Mouse (Mus musculus): ENCODE data around the gene Cbx5. TPM values are rescaled to one million over a fixed set of nuclear protein-coding genes. Genes with fewer than 3 reads are reported as not detected.

Cbx5 gene
- polyA plus RNA-seq, 1 experiment from 2014 or later = 204 TPM

DNA sequence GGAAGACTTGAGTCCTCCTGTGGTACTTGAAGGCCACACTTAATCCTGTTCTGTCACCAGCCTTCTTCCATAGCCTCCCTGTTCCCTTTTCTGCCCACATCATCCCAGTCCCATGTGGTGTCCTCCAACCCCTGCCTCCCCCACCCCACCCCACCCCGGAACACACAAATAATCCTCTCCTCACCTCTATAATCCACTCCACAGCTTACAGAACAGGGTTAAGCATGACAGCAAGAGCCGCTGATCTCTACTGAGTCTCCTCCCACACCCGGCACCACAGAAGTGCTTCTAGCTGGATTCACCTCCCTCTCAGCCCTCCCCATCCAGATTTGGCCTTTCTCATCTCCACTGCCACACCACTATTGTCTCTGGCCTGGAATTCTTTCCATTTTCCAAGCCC is 71.8 kb downstream of the Cbx5 start:
- Histone ChIP-seq H3K4me3 (ENCODE audit: low read depth, low read length) (no peak overlapping the region), H3K4me1 (replicated peaks; ENCODE audit: control insufficient read depth, insufficient read depth, low read length) (peaks cover 24% of the 10 kb centered on the region), H3K36me3 (ENCODE audit: control insufficient read depth, insufficient read depth, low read length) (no peaks in the 10 kb centered on the region), H3K27ac (ENCODE audit: low read depth, low read length) (peak overlapping the region; percentile 85), H3K27me3 (ENCODE audit: control insufficient read depth, insufficient read depth, low read length) (peaks cover 61% of the 10 kb centered on the region), H3K9ac (ENCODE audit: low read depth, low read length) (no peak overlapping the region), H3K9me3 (ENCODE audit: control insufficient read depth, low read length) (no peaks in the 10 kb centered on the region), H3K4me2 (replicated peaks; ENCODE audit: low read depth, low read length) (peak overlapping the region; percentile 88; the same call in 1 of the 2 replicates)
- ATAC-seq (ENCODE audit: low FRiP score) = no peak
- WGBS = 28% methylated on average over 3 of the region's 3 CpGs
- no peak for DNase-seq (ENCODE audit: low spot score)

- DNase-seq (ENCODE audit: low spot score) (peak; percentile 25), ATAC-seq (ENCODE audit: low FRiP score) (no peak)
- no peak within 1 kb of the TSS for H3K9ac ChIP-seq (ENCODE audit: low read depth, low read length)
- no peaks in the 10 kb centered on the region for H3K36me3 ChIP-seq (ENCODE audit: control insufficient read depth, insufficient read depth, low read length)
- no peaks in the 10 kb centered on the region for H3K9me3 ChIP-seq (ENCODE audit: control insufficient read depth, low read length)
- whole genome bisulfite sequencing = 36% methylated on average over 6 of the region's 6 CpGs
- H3K27ac ChIP-seq (ENCODE audit: low read depth, low read length) = peak within 1 kb of the TSS; percentile 85
- no peak within 1 kb of the TSS for H3K4me3 ChIP-seq (ENCODE audit: low read depth, low read length)
- H3K27me3 ChIP-seq (ENCODE audit: control insufficient read depth, insufficient read depth, low read length) = peaks cover 54% of the 10 kb centered on the region
- H3K4me2 ChIP-seq (replicated peaks; ENCODE audit: low read depth, low read length) = peak within 1 kb of the TSS; percentile 15
- H3K4me1 ChIP-seq (replicated peaks; ENCODE audit: control insufficient read depth, insufficient read depth, low read length) = peaks cover 26% of the 10 kb centered on the region
Measured at GRCm38 (mm10) chr15:103167042-103167615, 72.5 kb downstream of the Cbx5 start, which contains the start of gene Smug1. Gene Smug1 (minus strand): TSS chr15:103167092.

DNA sequence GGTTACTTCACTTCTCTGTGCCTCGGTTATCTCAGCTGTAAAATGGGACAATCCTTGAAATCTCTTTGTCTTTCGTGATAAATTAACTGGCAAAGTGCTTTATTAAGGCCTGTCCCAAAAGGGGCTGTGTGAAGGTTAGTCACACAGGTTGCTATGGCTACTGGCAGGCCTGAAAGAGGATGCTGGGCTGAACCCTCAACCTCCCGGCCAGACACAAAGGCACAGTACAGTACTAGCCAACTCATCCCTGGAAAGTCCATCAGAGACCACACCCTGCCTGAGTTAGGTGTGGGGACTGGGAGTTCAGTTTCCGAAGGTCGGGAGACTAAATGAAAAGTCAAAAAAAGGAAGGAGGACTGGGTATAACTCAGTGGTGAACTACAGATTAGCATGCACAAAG is 73.7 kb downstream of the Cbx5 start:
- DNase-seq (ENCODE audit: low spot score) (no peak), ATAC-seq (ENCODE audit: low FRiP score) (no peak)
- Histone ChIP-seq H3K27ac (ENCODE audit: low read depth, low read length) (no peak overlapping the region), H3K9me3 (ENCODE audit: control insufficient read depth, low read length) (no peaks in the 10 kb centered on the region), H3K36me3 (ENCODE audit: control insufficient read depth, insufficient read depth, low read length) (no peaks in the 10 kb centered on the region), H3K27me3 (ENCODE audit: control insufficient read depth, insufficient read depth, low read length) (peaks cover 42% of the 10 kb centered on the region), H3K4me2 (replicated peaks; ENCODE audit: low read depth, low read length) (no peak overlapping the region; the same call in 1 of the 2 replicates), H3K4me1 (replicated peaks; ENCODE audit: control insufficient read depth, insufficient read depth, low read length) (peaks cover 23% of the 10 kb centered on the region), H3K9ac (ENCODE audit: low read depth, low read length) (no peak overlapping the region), H3K4me3 (ENCODE audit: low read depth, low read length) (no peak overlapping the region)
- WGBS = 32% methylated on average over 5 of the region's 5 CpGs

- Histone ChIP-seq H3K9me3 (ENCODE audit: control insufficient read depth, low read length) (no peaks in the 10 kb centered on the region), H3K27me3 (ENCODE audit: control insufficient read depth, insufficient read depth, low read length) (peaks cover 37% of the 10 kb centered on the region), H3K4me2 (replicated peaks; ENCODE audit: low read depth, low read length) (no peak overlapping the region), H3K36me3 (ENCODE audit: control insufficient read depth, insufficient read depth, low read length) (no peaks in the 10 kb centered on the region), H3K27ac (ENCODE audit: low read depth, low read length) (no peak overlapping the region), H3K4me3 (ENCODE audit: low read depth, low read length) (no peak overlapping the region), H3K9ac (ENCODE audit: low read depth, low read length) (no peak overlapping the region), H3K4me1 (replicated peaks; ENCODE audit: control insufficient read depth, insufficient read depth, low read length) (peaks cover 22% of the 10 kb centered on the region)
- peak; percentile 96 for DNase-seq (ENCODE audit: low spot score)
- under 1% methylated on average over 13 of the region's 13 CpGs for WGBS
- ATAC-seq (ENCODE audit: low FRiP score) = no peak
Measured at GRCm38 (mm10) chr15:103165379-103165778, 74.2 kb downstream of the Cbx5 start.

DNA sequence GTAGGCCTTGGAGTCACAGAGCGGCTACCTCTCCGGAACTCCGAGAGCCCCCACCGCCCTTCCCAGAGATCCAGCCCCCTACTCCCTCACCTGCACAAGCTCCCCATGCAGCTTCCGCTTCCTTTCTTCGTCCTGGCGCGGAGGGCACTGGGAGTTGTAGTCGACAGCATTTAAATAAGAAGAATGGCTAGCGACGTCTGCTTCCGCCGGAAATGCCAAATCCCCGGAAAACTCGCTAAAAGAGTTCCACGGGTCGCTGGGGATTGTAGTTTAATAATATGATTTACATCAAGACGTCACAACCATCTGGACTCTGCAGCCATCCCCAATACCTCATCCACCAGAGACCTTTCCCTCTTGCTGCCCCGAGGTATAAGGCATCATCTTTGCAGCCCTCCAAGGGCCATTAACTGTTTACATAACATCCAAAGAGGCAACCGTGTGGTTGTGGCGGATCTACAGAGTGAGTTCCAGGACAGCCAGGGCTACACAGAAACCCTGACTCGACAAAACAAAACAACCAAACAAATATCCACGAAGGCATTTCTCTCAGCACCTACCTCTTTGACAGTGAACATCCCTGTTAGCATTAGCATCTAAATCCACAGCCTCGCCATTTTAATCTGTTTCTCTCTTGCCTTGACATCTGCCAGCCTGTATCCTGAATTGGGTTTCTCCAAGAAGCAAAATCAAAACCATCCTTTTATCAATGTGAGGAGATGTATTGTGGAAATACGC is 76.3 kb downstream of the Cbx5 start:
- ATAC-seq (ENCODE audit: low FRiP score) (peak; percentile 83), DNase-seq (ENCODE audit: low spot score) (peak; percentile 97)
- no peak overlapping the region for H3K27ac ChIP-seq (ENCODE audit: low read depth, low read length)
- H3K4me2 ChIP-seq (replicated peaks; ENCODE audit: low read depth, low read length) = peak overlapping the region; percentile 46
- peak overlapping the region; percentile 64 for H3K4me3 ChIP-seq (ENCODE audit: low read depth, low read length)
- H3K9me3 ChIP-seq (ENCODE audit: control insufficient read depth, low read length) = no peaks in the 10 kb centered on the region
- H3K36me3 ChIP-seq (ENCODE audit: control insufficient read depth, insufficient read depth, low read length) = no peaks in the 10 kb centered on the region
- H3K27me3 ChIP-seq (ENCODE audit: control insufficient read depth, insufficient read depth, low read length) = peaks cover 20% of the 10 kb centered on the region
- H3K9ac ChIP-seq (ENCODE audit: low read depth, low read length) = peak overlapping the region; percentile 72
- 9% methylated on average over 25 of the region's 25 CpGs for WGBS
- H3K4me1 ChIP-seq (replicated peaks; ENCODE audit: control insufficient read depth, insufficient read depth, low read length) = peaks cover 6% of the 10 kb centered on the region

DNA sequence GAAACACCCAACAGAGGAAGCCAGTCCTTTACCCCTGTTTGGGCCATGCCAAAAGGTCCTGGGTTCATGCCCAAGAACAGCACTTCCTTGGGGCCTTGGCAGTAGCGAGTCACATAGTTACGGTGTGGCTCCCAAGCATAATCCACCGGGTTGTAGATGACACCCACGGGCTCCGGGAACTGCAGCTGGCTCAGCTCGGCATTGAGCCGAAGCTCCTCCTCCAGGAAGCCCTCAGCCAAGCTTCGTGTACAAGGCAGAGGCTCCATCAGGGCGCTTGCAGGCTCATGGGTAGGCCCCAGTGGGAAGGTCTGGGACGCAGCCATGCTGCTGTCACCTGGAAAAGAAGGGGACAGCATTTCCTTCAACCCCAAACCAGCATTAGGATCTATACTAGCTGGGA is 82.0 kb downstream of the Cbx5 start:
- DNase-seq (ENCODE audit: low spot score) (no peak), ATAC-seq (ENCODE audit: low FRiP score) (no peak)
- peaks cover 2% of the 10 kb centered on the region; the same call in 1 of the 2 replicates for H3K4me1 ChIP-seq (replicated peaks; ENCODE audit: control insufficient read depth, insufficient read depth, low read length)
- H3K27me3 ChIP-seq (ENCODE audit: control insufficient read depth, insufficient read depth, low read length) = no peaks in the 10 kb centered on the region
- H3K9ac ChIP-seq (ENCODE audit: low read depth, low read length) = no peak overlapping the region
- H3K27ac ChIP-seq (ENCODE audit: low read depth, low read length) = no peak overlapping the region
- H3K4me2 ChIP-seq (replicated peaks; ENCODE audit: low read depth, low read length) = no peak overlapping the region
- no peaks in the 10 kb centered on the region for H3K9me3 ChIP-seq (ENCODE audit: control insufficient read depth, low read length)
- H3K36me3 ChIP-seq (ENCODE audit: control insufficient read depth, insufficient read depth, low read length) = no peaks in the 10 kb centered on the region
- H3K4me3 ChIP-seq (ENCODE audit: low read depth, low read length) = no peak overlapping the region
- 74% methylated on average over 10 of the region's 10 CpGs for WGBS

DNA sequence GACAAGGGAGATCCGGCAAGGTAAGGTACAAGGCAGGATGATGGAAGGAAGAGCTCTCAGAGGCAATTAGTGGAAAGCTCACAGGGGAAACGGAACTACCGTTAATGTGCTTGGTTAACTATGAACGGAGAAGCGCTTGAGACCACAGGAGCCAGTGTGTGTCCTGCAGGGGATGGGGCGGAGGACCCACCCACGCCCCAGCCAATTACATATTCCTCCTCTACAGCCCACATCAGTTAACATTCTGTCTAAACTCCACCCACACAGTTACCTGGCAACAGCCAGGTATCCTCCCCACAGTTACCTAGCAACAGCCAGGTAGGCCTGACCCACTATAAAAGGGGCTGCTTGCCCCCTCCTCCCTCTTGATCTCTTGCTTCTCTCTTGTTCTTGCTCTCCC is 82.7 kb downstream of the Cbx5 start:
- ATAC-seq (ENCODE audit: low FRiP score) = peak; percentile 12; the same call in 1 of the 2 replicates
- no peak overlapping the region for H3K4me3 ChIP-seq (ENCODE audit: low read depth, low read length)
- H3K9me3 ChIP-seq (ENCODE audit: control insufficient read depth, low read length) = no peaks in the 10 kb centered on the region
- H3K4me2 ChIP-seq (replicated peaks; ENCODE audit: low read depth, low read length) = no peak overlapping the region
- H3K9ac ChIP-seq (ENCODE audit: low read depth, low read length) = no peak overlapping the region
- H3K4me1 ChIP-seq (replicated peaks; ENCODE audit: control insufficient read depth, insufficient read depth, low read length) = no peaks in the 10 kb centered on the region; the same call in 1 of the 2 replicates
- peak overlapping the region; percentile 72; the same call in 1 of the 2 replicates for H3K27ac ChIP-seq (ENCODE audit: low read depth, low read length)
- DNase-seq (ENCODE audit: low spot score) = no peak
- no peaks in the 10 kb centered on the region for H3K27me3 ChIP-seq (ENCODE audit: control insufficient read depth, insufficient read depth, low read length)
- WGBS = 44% methylated on average over 7 of the region's 7 CpGs
- H3K36me3 ChIP-seq (ENCODE audit: control insufficient read depth, insufficient read depth, low read length) = no peaks in the 10 kb centered on the region

- no peak overlapping the region for H3K4me3 ChIP-seq (ENCODE audit: low read depth, low read length)
- 16% methylated on average over 32 of the region's 32 CpGs for WGBS
- peak; percentile 55 for DNase-seq (ENCODE audit: low spot score)
Measured at GRCm38 (mm10) chr15:103155366-103156321, 84.0 kb downstream of the Cbx5 start.

More at GRCm38 (mm10) chr15:103155366-103156321, 84.0 kb downstream of the Cbx5 start:
- Histone ChIP-seq H3K4me1 (replicated peaks; ENCODE audit: control insufficient read depth, insufficient read depth, low read length) (no peaks in the 10 kb centered on the region; the same call in 1 of the 2 replicates), H3K27me3 (ENCODE audit: control insufficient read depth, insufficient read depth, low read length) (no peaks in the 10 kb centered on the region), H3K36me3 (ENCODE audit: control insufficient read depth, insufficient read depth, low read length) (no peaks in the 10 kb centered on the region), H3K9ac (ENCODE audit: low read depth, low read length) (peak overlapping the region; percentile 36; the same call in 1 of the 2 replicates), H3K27ac (ENCODE audit: low read depth, low read length) (peak overlapping the region; percentile 72), H3K4me2 (replicated peaks; ENCODE audit: low read depth, low read length) (peak overlapping the region; percentile 25; the same call in 1 of the 2 replicates), H3K9me3 (ENCODE audit: control insufficient read depth, low read length) (no peaks in the 10 kb centered on the region)
- ATAC-seq (ENCODE audit: low FRiP score) = peak; percentile 76

All from hindbrain, embryonic 11.5 days (tissue).